Mouse (Mus musculus) urinary bladder, postnatal 36 days (tissue): ENCODE measurements around the gene Fam171a2.
"Not testable (repeated sequence)": the region's sequence is repeated elsewhere in the genome, so short reads cannot be mapped to it uniquely, and the experiment has no call there.

ENCODE experiments used
- DNase-seq, 2 experiments: peaks; one replicate each; pipeline ENCODE4 v3.0.0; 2022; ENCODE audit warnings: low spot score in 2 of 2, mixed read lengths in 1 of 2

Fam171a2 gene

DNA sequence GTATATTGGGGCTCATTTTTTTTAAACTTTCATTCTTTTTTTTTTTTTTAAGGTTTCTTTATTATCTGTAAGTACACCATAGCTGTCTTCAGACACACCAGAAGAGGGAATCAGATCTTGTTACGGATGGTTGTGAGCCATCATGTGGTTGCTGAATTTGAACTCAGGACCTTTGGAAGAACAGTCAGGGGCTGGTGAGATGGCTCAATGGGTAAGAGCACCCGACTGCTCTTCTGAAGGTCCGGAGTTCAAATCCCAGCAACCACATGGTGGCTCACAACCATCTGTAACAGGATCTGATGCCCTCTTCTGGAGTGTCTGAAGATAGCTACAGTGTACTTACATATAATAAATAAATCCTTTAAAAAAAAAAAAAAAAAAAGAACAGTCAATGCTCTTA lies 37.1 kb downstream of the Fam171a2 start:
- not testable (repeated sequence) for DNase-seq

DNA sequence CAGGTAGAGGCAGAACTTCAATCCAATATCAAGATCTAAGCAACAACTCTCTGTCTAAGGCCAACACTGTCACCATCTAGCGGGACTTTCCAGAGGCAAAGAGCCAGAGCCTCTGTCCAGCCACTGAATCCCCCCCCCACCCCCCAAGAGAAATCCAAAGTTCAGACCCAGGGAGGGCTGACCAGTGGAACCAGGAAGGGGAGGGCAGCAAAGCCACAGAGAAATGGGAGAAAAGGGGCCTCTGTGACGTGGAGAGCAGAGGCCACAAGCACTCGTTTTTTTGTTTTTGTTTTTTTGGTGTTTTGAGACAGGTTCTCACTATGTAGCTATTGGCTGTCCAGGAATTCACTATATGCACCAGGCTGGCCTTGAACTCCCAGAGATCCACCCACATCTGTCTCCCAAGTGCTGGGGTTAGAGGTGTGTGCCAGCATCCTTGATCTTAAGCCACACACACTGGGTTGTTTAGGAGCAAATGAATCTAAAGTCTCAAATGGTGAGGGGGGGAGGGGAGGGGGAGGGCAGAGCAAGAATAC lies 37.6 kb downstream of the Fam171a2 start:
- no peak for DNase-seq

DNA sequence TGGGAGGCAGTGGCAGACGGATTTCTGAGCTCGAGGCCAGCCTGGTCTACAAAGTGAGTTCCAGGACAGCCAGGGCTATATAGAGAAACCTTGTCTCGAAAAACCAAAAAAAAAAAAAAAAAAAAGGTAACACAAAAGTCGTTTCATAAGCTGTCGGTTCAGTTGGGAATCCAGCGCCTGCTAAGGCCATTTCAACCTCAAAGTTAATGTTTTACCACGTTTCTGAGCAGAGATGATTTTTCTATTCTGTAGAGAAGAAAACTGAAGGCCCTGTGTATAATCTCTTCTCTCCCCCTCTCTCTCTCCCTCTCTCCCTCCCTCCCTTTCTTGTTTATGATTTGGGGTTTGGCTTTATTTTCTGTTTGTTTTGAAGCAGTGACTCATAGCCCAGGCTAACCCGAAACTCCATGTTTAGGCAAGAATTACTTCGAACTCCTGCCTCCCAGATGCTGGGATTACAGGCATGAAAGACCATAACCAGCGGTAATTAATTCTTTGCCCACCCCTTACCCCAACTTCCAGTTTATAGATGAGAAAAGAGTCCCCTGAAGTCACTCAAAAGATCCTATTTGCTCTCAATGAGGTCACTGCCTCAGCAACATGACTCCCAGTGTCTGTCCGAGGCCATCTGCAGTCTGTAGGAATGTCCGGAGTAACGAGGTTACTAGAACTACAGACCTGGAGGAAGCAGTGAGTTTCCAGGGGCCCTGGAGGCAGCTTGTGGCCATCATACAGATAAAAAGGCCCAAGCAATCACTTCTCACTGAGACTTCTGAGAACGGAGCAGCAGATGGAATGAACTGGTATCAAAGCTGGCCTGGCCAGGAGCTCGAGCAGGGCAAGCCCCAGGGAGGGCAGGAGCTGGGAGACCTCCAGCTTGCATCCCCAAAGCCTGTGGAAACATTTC lies 38.3 kb downstream of the Fam171a2 start:
- DNase-seq = no peak

DNA sequence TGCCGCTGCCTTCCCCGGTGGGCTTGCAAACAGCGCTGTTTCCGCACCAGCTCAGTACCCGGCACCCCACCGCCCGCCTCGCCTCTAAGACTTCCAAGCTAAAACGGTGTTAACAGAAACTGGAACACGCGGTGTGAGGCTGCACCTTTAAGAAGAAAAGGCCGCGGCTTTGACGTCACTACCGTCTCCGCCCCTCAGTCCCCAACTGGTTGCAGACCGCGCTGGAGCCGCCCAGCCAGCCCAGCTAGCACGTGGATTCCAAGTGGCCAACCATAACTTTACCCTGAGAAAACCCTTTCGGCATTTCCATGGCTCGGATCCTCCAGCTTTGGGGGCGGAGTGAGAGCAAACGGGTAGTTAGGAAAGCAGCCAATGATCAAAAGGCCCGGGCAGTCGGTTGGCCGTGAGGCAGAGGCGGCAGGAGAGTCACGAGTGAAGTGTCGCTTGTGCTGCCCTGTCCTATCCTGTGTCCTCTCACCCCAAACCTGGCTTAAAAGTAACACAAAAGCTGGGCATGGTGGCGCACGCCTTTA lies 39.1 kb downstream of the Fam171a2 start:
- peak; percentile 94 to 97 for DNase-seq

DNA sequence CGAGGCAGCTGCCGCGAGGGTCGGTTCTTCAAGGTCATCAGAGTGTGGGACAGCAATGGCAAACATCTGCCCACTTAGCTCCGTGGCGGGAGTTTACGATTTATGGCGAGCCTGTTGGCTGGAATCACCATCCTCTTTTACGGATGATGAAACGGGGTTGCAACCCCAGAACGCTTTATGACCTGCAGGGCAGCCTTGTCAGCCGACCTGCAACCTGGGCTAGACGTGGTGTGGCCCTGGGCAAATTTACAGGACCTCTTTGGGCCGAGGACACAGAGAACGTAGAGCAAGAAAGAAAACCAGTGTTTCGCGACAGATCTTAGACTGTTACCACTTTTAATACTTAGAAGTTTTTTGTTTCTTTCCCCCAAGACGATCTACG lies 39.7 kb downstream of the Fam171a2 start, which contains the start of gene Slc25a39:
TSS of gene Slc25a39 (minus strand) at position 113 of the 382 bp plus-strand sequence.
- no peak for DNase-seq

DNA sequence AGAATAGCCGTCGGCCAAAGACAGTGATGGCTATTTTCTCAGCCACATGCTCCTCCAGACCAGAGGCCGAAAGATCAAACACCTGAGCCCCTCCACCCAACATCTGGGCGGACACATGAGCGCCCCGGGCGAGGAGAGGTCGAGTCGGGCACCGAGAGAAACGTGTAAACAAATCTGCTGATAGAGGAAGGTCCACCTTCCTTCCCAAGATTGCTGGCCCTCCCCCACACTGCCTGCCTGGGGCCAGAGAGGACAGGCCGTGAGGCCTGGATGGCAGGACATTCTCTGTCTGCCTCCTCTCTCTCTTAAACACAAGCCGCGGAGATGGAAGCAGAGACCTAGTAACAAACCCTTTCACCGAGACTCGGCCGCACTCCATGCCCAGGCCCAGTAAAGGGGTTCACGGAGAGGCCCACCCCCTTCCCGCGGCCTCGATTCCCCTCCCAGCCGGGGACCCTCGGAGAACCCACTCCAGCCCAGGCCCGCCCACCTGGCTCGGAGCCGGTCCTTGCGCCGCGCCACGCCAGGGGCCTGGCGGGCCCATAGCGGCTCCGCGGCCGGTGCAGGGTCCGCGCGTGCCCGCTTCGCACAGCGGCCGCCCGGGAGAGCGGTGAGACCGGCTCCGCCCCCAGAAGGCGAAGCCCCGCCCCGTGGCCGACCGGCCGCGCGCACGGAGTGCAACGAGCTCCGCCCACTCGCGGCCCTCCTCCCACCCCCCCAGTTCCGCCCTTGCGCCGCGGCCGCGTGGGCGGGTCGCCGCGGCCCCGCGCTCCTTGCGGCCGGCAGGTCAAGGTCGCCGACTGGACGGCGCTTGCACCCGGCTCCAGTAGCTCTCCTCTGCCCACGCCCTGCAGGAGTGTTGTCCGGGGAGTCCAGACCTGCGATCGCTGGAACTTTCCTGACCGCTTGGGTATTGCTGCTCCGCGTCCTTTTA lies 40.3 kb downstream of the Fam171a2 start:
- peak; percentile 84 to 90 for DNase-seq

DNA sequence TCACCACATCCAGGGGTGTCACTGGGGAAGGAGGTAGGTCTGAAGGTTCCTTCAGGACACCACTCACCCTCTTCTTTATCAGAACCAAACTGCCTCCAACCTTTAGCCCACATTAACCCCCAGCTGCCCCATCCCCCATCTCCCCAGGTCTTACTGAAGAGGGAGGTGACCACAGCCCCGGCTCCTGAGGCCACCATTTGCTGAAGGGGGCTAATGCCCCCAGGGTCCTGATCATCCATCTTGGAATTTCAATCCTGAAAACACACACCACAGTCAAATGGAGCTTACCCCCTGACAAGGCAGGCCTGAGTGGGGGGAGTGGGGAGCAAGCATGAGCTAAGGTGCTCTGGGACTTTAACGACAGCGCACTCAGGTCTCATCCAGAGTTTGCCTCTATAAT lies 41.1 kb downstream of the Fam171a2 start:
- DNase-seq = no peak

DNA sequence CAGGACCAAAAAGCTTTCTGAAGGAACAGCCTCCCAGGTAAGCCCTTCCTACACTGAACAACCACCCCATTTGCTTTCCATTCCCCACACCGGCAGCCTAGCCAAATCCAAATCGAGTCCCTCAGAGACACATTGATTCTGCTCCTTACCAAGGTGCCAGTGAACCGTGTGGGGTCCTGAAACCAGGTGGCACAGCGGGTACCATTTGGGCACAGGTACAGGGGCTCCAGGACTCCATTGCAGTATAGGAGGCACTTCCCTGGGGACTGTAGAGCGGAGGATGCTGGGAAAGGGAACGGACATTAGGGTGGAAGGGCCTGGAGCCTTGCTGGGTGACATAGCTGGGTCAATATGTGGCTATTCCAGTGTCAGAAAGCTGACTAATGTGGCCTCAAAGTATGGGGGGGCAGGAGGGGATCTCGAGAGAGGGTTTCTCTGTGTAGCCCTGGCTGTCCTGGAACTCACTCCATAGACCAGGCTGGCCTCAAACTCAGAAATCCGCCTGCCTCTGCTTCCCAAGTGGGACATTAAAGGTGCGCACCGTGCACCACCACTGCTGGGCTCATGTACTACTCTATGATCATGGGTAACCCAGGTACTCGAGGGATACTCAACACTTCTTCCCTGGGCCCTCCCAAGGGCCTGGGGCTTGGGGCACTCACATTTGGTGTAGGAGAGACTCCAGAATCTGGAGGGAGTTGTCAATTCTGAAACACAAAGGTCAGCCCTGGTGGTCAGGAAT lies 41.8 kb downstream of the Fam171a2 start:
- DNase-seq = no peak

DNA sequence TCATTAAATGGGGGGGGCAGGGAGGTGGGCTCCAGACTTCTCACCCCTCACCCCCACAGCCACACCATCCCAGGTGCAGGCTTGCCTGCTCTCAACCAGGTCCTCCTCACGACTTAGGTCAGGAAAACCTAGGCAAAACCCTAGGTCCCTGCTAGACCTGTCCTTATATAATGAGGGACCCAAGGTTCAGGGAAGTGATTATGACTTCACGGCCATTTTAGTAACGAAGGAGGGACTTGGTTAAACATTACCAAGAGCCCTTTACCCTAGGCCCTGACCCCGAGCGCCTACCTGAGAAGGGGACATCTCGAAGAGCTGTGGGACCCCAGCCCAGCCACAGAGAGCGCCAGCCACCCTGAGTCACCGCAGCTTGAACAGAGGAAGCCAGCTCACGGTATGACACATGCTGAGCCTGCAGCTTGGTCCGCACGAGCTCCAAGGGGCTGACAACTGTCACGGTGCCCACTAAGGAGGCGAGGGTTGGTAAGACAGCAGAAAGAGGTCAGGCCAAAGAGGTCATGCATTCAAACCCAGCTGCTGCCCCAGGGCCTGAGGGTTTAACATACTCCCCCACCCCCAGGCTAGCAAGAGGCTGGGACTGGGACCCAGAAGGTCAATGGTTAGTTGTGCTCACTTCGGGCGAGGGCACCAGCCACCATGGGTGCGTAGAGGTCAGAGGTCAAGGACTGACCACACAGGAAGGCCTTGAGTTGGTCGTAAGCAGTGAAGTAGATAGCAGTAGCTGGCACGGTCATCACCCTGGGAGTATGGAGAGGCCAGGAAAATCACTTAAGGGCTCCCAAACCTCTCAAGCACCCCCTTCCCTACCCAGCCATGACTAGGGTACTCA lies 43.1 kb downstream of the Fam171a2 start:
- no peak for DNase-seq

DNA sequence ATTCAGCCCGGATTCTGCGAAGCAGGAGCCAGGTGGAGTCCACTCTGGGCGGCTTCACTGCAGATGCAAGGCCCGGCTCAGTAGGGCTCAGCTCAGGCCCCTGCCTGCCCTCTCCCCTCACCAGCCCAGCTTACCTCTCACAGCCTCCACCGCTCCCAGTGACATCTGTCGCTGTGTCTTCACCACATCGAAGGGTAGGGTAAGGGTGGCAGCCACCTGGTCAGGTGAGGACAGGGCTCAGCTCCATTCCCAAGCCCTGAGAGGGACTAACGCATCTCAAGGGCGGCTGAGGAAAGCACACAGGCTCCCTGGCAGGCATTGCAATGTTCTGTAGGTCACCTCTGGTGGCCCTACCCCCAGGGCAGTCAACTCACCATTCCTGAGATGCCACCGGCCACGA lies 43.8 kb downstream of the Fam171a2 start:
- DNase-seq = no peak

DNA sequence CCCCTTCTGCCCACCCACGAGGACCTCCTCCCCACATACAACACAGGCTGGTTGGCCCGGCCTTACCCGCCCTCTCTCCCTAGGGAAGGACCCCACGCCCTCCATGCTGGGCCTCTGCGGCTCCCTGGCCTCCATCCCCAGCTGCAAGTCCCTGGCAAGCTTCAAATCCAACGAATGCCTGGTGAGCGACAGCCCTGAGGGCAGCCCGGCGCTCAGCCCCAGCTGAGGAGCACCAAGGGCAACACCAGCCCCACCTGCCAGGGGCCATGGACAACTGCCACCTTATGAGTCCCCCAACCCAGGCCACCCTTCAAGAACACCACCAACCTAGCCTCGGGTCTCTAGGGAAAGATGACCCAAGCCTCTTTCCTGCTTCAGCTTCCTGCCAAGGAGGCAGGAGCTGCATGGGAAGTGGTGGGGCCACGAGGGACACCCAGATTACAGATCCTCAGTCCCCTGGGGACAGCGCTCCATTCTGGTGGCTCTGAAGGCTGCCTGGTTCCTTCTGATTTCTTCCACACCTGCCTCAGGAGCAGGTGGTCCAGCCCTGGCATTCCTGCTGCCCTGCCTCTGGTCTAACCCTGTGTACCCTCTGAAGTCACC lies 45.5 kb downstream of the Fam171a2 start:
- no peak for DNase-seq

DNA sequence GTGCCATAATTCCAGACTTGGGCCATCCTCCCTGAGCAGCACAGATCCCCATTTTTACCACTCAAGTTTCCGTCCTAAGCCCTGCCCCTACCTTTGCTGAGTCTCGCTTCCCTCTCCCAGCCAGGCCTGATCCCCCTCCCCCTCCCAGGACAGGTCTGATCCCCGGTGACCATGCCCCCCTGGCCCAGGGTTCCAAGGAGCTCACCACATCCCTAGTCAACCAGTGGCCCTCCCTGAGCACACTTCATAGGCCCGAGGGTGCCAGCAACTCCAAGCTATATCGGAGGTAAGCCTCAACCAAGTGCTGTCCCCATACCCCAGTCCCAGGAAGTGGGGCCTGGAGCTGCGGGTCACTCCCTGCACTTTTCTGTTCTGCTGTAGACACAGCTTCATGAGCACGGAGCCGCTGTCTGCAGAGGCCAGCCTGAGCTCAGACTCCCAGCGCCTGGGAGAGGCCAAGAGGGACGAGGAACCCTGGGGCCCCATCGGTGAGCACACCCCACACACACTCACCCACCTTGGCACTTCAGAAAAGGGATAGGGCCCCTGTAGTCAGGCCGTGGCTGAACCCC lies 46.9 kb downstream of the Fam171a2 start:
- DNase-seq = no peak

DNA sequence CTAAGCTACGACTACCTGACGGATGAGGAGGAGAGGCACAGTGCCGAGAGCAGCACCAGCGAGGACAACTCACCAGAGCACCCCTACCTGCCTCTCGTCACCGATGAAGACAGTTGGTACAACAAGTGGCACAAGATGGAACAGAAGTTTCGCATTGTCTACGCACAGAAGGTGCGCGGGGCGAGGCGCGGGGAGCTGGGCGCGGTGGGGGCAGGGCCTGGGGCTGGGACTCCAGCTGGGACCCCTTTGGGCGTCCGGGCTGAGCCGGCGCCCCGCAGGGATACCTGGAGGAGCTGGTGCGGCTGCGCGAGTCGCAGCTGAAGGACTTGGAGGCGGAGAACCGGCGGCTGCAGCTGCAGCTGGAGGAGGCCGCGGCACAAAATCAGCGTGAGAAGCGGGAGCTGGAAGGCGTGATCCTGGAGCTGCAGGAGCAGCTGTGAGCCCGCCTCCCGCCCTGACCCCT lies 47.8 kb downstream of the Fam171a2 start:
- DNase-seq = no peak

DNA sequence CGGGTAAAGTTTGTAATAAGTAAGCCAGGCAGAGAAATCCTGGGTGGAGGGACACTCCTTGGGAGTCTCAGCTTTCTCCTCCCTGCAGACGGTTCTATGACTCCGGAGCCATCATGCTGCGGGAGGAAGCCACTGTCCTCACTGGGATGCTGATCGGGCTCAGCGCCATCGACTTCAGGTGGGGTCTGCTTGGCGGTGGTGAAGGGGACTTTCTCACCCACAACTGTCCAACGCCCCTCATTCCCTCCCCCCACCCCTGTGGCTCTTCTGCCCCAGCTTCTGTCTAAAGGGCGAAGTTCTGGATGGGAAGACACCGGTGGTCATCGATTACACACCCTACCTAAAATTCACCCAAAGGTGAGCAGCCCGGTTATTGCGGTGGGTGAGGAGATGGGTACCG lies 48.4 kb downstream of the Fam171a2 start:
- no peak for DNase-seq

DNA sequence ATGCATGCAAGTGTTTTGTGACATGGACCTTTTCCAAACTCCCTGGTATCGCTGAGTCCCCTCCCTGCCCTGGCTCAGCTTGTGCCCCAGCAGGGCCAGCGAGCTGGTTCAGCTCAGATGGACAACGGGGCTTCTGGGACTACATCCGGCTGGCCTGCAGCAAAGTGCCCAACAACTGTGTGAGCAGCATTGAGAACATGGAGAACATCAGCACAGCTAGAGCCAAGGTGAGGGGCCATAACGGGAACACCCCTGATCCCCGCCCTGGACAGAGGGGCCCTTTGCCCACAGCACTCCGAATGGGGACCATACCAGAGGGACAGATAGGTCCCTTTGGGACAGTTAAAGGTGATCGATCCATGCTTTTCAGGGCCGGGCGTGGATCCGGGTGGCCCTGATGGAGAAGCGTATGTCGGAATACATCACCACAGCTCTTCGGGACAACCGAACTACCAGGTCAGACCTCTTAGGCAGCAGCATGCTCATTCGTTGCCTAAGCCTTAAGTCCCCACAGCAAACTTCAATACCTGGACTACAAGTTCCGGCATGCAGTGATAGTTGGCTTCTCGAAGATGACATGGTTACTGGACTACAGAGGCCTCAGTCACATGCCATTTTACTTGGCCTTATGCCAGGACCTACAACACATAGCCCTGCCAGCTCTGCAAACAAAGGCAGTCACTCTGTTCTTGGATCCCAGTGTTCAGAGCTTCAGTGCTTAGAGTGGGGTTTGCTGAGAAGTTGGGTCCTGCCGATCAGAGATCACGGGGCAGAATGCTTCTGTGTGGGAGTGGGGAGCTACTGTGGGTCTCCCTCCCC lies 49.3 kb downstream of the Fam171a2 start:
- peak in 1 of 2 experiments; percentile 39 for DNase-seq

DNA sequence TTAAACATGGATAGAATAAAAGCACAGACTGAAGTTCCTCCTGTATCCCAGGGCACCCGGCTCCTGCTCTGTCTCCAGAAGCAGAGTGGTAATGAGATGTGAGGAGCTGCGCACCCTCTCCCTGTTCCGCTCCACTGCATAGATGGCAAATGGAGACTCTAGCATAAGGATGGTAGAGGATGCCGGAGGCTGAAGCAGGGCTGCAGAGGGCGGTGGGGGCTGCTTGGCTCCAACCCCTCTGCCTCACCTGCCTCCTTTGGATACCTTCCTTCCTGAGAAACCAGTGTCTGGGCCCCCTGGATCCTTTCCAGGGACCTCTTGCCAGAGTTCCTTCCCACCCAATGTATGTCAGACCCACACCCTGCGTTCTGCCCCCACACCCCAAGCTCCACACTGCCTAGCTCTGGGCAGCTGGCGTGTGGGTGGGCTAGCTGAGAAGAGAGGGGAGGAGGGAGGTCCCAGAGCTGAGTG lies 50.8 kb downstream of the Fam171a2 start:
- DNase-seq = no peak

DNA sequence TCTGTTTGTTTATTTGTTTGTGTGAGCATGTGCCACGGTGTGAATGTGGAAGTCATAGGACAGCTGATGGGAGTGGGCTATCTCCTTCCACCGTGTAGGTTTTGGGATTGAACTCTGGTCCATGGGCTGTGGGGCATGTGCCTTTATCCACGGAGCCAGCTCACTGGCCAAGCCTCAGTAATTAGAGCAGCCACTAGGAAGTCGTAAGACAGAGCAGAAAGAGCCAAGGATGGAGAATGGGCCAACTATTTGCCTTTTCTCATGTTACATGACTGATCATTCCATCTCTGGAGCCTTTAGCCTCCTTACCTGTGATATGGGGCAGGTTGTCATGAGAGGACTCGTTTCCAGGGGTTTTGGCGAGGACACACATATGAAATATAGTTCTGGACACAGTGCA lies 51.2 kb downstream of the Fam171a2 start:
- DNase-seq = no peak

DNA sequence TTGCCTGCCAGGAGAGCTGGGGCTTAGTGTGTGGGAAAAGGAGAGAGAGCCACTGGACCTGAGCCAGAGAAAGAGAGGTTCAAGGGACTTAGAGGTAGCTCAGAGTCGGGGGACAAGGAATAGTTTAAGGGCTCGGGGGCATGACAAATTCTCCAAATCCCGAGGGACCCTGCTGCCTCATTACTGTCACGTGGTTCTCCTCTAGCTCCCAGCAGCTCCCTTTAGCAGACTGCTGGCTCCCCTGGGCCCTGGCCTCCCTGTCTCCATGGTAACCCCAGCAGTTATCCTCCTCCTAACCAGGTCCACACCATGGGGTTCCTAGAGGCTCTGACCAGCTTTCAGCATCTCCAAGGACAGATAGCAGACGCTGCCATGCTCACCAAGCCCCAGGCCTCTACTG lies 52.2 kb downstream of the Fam171a2 start:
- no peak for DNase-seq
